Mouse (Mus musculus) MEL (cell line): ENCODE results near the gene Slit2.

Experiments used
- MAZ ChIP-seq: IDR thresholded peaks from 2 replicates; pipeline ENCODE4 v1.6.1; 2012; ENCODE audit warnings: low read depth, mild to moderate bottlenecking, inconsistent platforms, low read length, improper control_type of control experiment
- MYC ChIP-seq: IDR thresholded peaks from 2 replicates; pipeline ENCODE4 v1.6.1; 2011; ENCODE audit warnings: low read depth, mild to moderate bottlenecking, low read length, improper control_type of control experiment, moderate library complexity

- no peak for TF ChIP-seq MYC
- TF ChIP-seq MAZ = no peak
Observed at GRCm38 (mm10) chr5:48187819-48188218, 204.9 kb downstream of the Slit2 start.
